Mouse (Mus musculus) right cerebral cortex, postnatal 25 days (tissue): Measurements from ENCODE around the gene Lactb.

ENCODE experiments used
- DNase-seq: peaks from one replicate; pipeline ENCODE4 v3.0.0; 2022

Lactb gene

GRCm38 (mm10) chr9:66975239-66975645 lies at the start of gene Lactb:
Gene Lactb (minus strand): TSS chr9:66975484.
- peak; percentile 94 for DNase-seq

DNA sequence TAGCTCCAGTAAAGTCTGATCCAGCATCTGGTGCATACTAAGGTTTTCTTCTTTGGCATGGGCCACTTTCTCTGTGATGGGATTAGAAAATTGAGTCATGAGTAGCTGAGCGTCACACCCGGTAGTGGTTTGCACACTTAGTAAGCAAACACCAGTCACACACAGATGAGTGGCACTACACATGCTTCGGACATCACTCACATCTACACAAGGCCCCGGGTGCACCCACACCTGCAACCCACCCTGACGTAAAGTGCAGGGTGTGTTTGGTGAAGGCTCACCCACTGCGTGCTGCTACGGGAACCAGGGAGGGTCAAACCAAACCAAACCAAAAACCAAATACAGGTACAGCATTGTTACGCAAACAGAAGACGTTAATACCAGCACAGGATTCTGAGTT lies 48.1 kb upstream of the Lactb start:
- DNase-seq: no peak

DNA sequence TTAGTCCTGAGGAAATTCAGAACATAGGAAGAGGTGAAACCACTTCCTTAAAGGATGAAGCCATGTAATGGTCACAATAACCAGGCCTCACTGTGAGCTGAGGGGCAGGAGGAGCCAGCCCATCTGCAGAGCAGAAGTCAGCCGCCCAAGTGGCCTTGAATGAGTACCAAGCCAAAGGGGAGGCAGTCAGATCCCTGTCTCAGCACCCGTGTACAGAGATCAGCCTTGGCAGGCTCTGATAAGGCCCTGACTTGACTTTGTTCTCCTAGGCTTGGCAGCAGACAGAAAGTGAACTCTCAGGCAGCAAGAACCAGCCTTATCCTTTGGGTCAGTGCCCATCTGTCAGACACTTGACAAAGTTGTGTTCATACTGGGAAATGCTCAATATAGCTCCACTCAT lies 44.8 kb upstream of the Lactb start:
- no peak for DNase-seq

GRCm38 (mm10) chr9:67013501-67013900 lies 38.2 kb upstream of the Lactb start:
- no peak for DNase-seq

GRCm38 (mm10) chr9:67012470-67012869 lies 37.2 kb upstream of the Lactb start:
- no peak for DNase-seq

DNA sequence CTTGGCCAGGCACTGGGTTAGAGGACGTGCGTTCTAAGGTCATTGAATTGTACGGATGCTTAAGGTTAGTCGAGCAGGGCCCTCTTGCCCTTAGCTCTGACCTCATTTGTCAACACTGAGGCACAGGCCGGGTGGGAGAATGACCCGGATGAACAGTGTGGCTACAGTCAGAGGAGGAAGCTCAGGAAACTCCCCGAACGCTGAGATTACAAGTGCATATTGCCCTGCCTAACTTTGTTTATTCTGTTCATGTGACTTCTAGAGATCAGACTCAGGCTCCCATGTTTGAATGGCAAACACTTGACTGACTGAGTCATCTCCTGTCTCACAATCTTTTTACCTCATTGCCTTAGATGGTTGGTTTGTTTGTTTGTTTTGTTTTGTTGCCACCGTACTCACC lies 36.2 kb upstream of the Lactb start:
- no peak for DNase-seq

GRCm38 (mm10) chr9:67008781-67009180 lies 33.5 kb upstream of the Lactb start:
- no peak for DNase-seq

DNA sequence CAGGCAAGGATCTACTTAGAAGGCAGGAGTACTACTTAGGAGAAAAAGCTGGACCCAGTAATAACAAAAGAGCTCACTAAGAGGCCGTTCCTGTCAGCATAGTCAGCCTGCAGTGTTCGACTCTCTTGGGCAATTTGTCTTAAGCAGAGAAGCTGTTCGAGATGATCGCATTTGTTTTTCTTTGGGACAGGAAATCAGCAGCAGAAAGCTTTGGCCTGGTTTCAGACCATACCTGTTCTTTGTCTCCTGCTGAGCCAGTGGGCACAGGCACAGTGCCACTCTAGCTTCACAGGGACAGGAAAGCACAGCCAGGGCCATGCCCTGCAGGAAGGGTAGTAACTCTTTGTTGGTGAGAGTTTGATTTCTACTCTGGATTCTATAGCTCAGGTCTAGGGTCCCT lies 31.1 kb upstream of the Lactb start:
- DNase-seq: no peak

- no peak for DNase-seq
These were observed 30.0 kb upstream of the Lactb start for GRCm38 (mm10) chr9:67005161-67005742.

GRCm38 (mm10) chr9:67003656-67004055 lies 28.4 kb upstream of the Lactb start:
- no peak for DNase-seq

GRCm38 (mm10) chr9:67003156-67003555 lies 27.9 kb upstream of the Lactb start:
- no peak for DNase-seq

DNA sequence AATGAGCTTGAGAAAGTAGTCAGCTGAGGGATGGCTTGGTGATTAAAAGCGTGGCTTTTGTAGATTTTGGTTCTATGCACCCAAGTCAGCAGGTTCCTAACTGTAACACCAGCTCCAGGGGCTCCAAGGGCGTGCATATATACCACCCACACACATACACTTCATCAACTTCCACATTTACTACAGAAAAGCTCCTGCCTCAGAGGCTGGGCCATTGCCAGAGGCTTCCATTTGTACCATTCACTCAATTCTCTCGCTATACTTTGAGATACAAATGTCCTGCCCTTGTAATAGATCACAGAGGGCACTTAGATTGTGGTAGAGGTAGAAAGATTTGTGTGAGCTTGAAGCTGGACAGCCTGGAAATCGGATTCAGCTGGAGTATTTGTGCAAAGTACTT lies 26.2 kb upstream of the Lactb start:
- DNase-seq: no peak

- peak; percentile 45 for DNase-seq
These were observed 25.8 kb upstream of the Lactb start for GRCm38 (mm10) chr9:67001050-67001449.

GRCm38 (mm10) chr9:66999698-67000097 lies 24.4 kb upstream of the Lactb start:
- DNase-seq: no peak

DNA sequence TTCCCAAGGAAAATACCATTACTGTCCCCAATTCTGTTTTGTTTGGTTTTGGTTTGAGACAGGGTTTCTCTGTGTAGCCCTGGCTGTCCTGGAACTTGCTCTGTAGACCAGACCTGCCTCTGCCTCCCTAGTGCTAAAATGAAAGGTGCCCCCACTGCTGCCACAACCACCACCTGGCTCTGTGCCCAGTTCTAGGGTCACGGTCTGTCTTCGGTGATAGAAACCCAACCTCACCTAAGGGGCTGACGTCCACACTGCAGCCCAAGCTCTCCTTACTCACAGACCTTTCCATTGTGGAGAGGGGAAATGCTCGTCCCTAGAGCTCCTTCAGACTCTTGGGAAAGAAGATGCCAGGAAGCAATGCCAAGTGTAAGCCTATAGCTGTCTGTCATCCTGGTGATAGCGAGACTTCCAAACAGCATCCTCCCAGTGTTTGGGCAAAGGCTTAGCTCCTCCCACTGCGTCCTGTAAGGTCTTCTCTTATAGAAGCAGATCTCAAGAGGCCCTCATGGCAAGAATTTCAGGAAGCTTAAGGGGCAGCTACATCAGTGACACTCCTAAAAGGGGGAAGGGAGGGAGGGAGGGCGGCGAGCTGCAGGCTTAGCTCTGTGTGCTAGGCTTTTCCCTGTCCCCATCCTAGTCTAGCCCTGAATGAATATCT lies 16.6 kb upstream of the Lactb start:
- DNase-seq: no peak

DNA sequence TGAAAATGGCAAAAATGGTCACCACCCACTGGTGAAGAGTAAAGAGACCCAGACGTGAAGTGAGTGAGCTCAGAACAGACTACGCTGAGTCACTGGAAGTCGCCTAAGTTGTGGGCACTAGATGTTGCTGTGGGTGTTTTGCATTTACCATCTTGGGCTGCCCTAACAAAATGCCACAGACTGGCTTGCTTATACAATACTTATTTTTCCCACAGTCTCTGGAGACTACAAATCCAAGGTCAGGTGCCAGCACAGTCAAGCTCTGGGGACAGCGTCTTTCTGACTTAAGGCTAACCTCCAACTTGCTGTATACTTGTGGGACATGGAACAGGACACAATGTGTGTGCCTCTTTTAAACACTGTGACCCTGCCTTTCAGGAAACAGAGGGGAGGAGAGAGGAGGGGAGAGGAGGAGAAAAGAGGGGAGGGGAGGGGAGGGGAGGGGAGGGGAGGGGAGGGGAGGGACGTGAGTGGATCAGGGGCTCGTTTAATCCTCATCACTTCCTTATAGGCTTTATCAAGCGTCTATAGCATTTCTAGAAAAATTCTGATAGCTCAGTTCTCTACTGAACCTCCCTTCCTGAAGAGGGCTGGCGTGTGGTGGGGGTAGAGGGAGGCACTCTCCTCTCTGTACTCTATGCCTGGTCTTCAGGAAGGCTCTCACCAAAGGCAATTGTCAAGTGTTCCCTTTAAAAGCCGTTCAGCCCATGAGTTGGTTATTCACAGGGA lies 15.9 kb upstream of the Lactb start:
- DNase-seq: peak; percentile 37

- no peak for DNase-seq
These were observed 14.8 kb upstream of the Lactb start for GRCm38 (mm10) chr9:66990046-66990445.

GRCm38 (mm10) chr9:66989581-66989980 lies 14.3 kb upstream of the Lactb start:
- no peak for DNase-seq

DNA sequence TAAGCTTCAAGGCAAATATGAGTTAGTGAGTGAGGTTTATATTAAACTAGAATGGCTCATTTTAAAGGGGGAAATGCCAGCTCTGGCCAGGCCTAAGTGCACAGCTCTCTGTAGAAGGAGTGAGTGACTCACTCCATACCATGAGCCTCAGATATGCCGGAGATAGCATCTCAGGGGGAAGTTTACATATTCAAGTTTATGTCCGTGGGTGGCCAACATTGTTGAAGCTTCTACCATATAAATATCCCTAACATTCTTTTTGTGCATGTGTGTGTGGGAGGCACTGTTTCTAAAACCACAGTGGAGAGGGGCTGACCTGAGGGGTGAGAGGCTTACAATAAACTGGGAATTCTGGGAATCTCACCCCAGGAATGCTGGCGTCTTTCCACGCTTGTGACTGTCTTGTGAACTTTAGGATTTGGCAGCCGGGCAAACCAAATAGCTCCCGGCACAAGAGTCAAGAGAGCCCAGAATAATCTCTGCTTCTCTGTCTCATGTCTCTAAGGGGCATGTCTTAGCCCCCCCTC lies 13.7 kb upstream of the Lactb start:
- no peak for DNase-seq

- no peak for DNase-seq
These were observed 13.1 kb upstream of the Lactb start for GRCm38 (mm10) chr9:66988198-66988887.

DNA sequence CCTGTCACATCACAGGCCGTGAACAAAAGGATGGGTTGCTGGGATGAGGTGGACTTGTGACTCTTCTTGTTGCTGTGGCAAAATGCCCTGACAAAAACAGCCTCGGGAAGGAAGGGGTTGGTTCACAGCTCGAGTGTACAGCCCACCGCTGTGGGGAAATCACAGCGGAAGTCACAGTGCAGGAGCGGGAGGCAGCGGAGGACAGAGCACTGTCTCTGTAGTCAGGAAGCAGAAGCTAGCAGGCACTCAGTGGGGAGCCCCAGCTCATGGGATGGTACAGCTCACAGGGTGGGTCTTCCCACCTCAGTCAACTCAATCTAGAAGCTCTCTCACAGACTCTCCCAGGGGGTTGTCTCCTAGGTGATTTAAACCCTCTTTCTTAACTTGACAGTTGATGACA lies 10.1 kb upstream of the Lactb start:
- DNase-seq: no peak

GRCm38 (mm10) chr9:66982085-66982484 lies 6.8 kb upstream of the Lactb start:
- no peak for DNase-seq

- DNase-seq: no peak
These were observed 5.2 kb upstream of the Lactb start for GRCm38 (mm10) chr9:66980458-66980857.
